Mouse (Mus musculus): ENCODE measurements around the gene Gm11168.
"Not testable (repeated sequence)": the region's sequence is repeated elsewhere in the genome, so short reads cannot be mapped to it uniquely, and the experiment has no call there.

DNA sequence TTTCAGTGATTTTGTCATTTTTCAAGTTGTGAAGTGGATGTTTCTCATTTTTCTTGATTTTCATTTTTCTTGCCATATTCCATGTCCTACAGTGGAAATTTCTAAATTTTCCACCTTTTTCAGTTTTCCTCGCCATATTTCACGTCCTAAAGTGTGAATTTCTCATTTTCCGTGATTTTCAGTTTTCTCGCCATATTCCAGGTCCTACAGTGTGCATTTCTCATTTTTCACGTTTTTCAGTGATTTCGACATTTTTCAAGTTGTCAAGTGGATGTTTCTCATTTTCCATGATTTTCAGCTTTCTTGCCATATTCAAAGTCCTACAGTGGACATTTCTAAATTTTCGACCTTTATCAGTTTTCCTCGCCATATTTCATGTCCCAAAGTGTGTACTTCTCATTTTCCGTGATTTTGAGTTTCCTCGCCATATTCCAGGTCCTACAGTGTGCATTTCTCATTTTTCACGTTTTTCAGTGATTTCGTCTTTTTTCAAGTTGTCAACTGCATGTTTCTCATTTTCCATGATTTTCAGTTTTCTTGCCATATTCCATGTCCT lies 21.8 kb downstream of the Gm11168 start, which contains the start of gene Gm10717:
- TF ChIP-seq CTCF (conservative IDR thresholded peaks at IDR 0.05; ENCODE audit: low read length); POU5F1 (IDR thresholded peaks at IDR 0.05; ENCODE audit: borderline replicate concordance, low read length): not testable (repeated sequence)

Measured in E14TG2a.4 (cell line).